Mouse (Mus musculus): ENCODE measurements around the gene Bpifb1.
"Not testable (repeated sequence)": the region's sequence is repeated elsewhere in the genome, so short reads cannot be mapped to it uniquely, and the experiment has no call there.

Bpifb1 gene

GRCm38 (mm10) chr2:154211121-154211520 lies 20.5 kb downstream of the Bpifb1 start:
- DNase-seq (ENCODE audit: extremely low read depth, low read depth) = no peak

- no peak for DNase-seq (ENCODE audit: extremely low read depth, low read depth)
Measured at GRCm38 (mm10) chr2:154211881-154212280, 21.3 kb downstream of the Bpifb1 start.

DNA sequence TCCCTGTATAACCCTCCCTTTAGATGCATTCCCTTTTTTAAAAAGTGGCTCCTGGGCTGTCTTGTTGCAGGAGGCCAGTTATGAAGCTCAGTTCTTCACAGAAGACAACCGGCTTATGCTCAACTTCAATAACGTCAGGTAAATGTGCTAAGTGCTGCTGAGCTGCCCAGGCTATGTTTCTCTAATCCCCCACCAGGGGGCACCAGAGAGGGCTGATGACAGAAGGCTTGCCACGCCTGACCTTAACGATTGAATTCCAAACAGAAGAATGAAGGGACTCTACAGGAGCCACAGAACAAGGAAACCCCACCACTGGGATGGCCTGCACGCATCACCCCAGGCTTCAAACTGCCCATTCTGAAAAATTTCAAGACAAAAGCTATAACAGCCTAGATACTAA lies 24.6 kb downstream of the Bpifb1 start:
- DNase-seq (ENCODE audit: extremely low read depth, low read depth) = peak; percentile 6

- DNase-seq (ENCODE audit: extremely low read depth, low read depth) = no peak
Measured at GRCm38 (mm10) chr2:154219950-154220349, 29.3 kb downstream of the Bpifb1 start.

DNA sequence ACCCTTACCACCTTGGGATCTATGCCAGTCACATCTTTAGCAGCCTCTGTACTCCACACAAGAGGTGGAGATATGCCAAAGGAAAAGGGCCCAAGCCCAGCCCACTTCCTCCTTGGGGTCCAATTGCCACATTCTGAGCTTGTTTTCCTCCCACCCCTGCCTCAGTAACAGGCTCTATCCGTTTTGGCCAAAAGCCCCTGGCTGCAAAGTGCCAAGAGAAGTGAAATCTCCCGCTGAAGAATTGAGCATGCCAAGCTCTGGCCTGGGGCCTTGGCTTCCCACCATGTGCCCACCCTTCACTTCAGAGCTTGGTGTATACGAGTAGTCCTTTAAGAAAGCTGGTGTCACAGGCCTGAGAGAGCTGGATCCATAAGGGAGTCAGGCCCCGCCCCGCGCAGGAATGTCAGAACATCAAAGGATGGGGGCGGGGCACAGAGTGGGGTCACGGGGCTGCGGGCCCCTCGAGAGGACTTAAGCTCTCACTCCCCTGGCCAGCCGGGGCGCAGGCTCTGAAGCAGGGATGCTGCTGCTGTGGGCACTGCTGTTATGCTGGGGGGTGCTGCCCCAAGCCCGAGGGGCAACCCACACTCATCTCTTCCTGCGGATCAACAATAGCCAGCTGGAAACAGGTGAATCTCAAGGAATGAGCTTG lies 32.8 kb downstream of the Bpifb1 start, which contains the start of gene Bpifb5:
Gene Bpifb5, plus strand, starts transcription at position 478 of the 652 bp plus-strand sequence.
- DNase-seq (ENCODE audit: extremely low read depth, low read depth) = no peak

GRCm38 (mm10) chr2:154223917-154224273 lies 33.3 kb downstream of the Bpifb1 start:
- DNase-seq (ENCODE audit: extremely low read depth, low read depth) = no peak

DNA sequence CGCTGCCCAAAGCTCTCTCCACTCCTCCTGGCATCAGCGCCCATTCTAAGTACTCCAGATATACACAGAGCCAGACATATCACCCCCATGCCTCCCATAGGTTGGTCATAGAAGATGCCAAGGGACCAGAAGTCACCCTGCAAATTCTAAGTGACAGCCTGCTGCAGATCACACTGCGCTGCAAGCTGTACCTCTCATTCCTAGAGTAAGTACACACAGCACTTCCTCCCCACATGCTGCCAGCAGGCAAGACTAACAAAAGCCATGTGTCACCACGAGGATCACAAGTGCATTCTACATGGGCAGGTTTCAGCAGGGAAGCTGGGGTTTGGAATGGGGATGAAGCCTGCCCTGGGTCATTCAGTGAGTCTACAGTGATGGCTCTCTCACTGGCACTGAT lies 36.4 kb downstream of the Bpifb1 start:
- DNase-seq (ENCODE audit: extremely low read depth, low read depth) = no peak

DNA sequence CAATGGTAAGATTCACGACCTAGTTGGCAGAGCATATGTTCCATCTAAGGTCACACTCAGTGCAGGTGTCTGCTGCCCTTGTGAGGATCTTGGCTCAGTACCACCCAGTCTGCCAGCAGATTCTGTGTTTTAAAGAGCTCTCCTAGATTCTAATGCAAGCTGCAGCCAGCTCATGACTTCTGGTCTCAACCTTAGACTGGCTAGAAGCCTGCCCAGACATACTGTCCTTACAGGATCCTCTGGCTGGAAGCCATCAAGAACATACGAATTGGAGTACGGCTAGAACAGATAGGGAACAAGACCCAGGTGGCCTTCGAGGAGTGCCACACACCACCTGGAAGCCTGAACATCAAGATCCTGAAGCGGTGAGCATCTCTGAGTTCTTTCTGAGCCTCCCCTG lies 37.2 kb downstream of the Bpifb1 start:
- no peak for DNase-seq (ENCODE audit: extremely low read depth, low read depth)

GRCm38 (mm10) chr2:154233426-154233825 lies 42.8 kb downstream of the Bpifb1 start:
- DNase-seq (ENCODE audit: extremely low read depth, low read depth) = no peak

- no peak for DNase-seq (ENCODE audit: extremely low read depth, low read depth)
Measured at GRCm38 (mm10) chr2:154240771-154241170, 50.2 kb downstream of the Bpifb1 start.

DNA sequence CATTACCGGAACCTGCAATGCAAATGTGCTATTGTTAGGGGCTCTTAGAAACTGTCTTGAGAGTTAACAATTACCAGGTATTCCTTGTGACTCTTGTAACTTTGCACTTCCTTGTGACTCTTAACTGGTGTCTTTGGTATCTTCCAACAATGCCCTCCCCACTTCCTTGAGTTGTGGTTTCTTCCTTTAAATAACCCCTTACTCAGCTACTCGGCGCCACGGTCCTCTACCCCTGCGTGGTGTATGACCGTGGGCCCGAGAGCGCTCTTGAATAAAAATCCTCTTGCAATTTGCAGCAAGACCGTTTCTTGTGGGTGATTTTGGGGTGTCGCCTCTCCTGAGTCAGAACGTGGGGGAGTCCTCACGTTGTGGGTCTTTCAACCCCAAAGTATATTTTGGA lies 52.1 kb downstream of the Bpifb1 start:
- DNase-seq (ENCODE audit: extremely low read depth, low read depth) = not testable (repeated sequence)

GRCm38 (mm10) chr2:154243356-154244036 lies 52.9 kb downstream of the Bpifb1 start:
- DNase-seq (ENCODE audit: extremely low read depth, low read depth) = no peak

- DNase-seq (ENCODE audit: extremely low read depth, low read depth) = no peak
Measured at GRCm38 (mm10) chr2:154245322-154245721, 54.7 kb downstream of the Bpifb1 start.

- not testable (repeated sequence) for DNase-seq (ENCODE audit: extremely low read depth, low read depth)
Measured at GRCm38 (mm10) chr2:154255254-154255653, 64.6 kb downstream of the Bpifb1 start.

- no peak for DNase-seq (ENCODE audit: extremely low read depth, low read depth)
Measured at GRCm38 (mm10) chr2:154255770-154256169, 65.2 kb downstream of the Bpifb1 start.

GRCm38 (mm10) chr2:154257554-154257953 lies 66.9 kb downstream of the Bpifb1 start, which contains the start of gene Bpifb9a:
Gene Bpifb9a (plus strand): TSS chr2:154257854.
- not testable (repeated sequence) for DNase-seq (ENCODE audit: extremely low read depth, low read depth)

- DNase-seq (ENCODE audit: extremely low read depth, low read depth) = not testable (repeated sequence)
Measured at GRCm38 (mm10) chr2:154264397-154264796, 73.8 kb downstream of the Bpifb1 start.
